Mouse (Mus musculus) myocyte (in vitro differentiated cells): ENCODE data around the gene Hes6.

Experiments used
- CEBPB ChIP-seq: IDR thresholded peaks from 2 replicates; pipeline ENCODE4 v1.6.1; 2011; ENCODE audit warnings: mild to moderate bottlenecking, moderate library complexity; ENCODE audit not compliant: poor library complexity, insufficient read depth, severe bottlenecking
- E2F4 ChIP-seq: IDR thresholded peaks from one replicate; pipeline ENCODE4 v1.6.1; 2011; ENCODE audit warnings: mild to moderate bottlenecking, control low read depth, moderate library complexity; ENCODE audit not compliant: insufficient read depth
- MAX ChIP-seq: IDR thresholded peaks from one replicate; pipeline ENCODE4 v1.6.1; 2011; ENCODE audit warnings: low read depth, mild to moderate bottlenecking, control low read depth
- MYOD1 ChIP-seq, 3 experiments: IDR thresholded peaks; one replicate each; pipeline ENCODE4 v1.6.1; 2011; ENCODE audit warnings: control low read depth in 2 of 3, low read depth in 2 of 3, mild to moderate bottlenecking in 2 of 3, moderate library complexity in 1 of 3; ENCODE audit not compliant: insufficient read length in 2 of 3, control insufficient read depth in 1 of 3
- MYOG ChIP-seq, 3 experiments: IDR thresholded peaks; one replicate each; pipeline ENCODE4 v1.6.1; 2011; ENCODE audit warnings: control low read depth in 2 of 3, low read depth in 2 of 3, mild to moderate bottlenecking in 2 of 3; ENCODE audit not compliant: insufficient read length in 2 of 3, control insufficient read depth in 1 of 3, insufficient read depth in 1 of 3
- POLR2A ChIP-seq: IDR thresholded peaks from one replicate; pipeline ENCODE4 v1.6.1; 2011; ENCODE audit warnings: low read depth, mild to moderate bottlenecking, control low read depth, moderate library complexity; ENCODE audit not compliant: insufficient read length
- SRF ChIP-seq: IDR thresholded peaks from one replicate; pipeline ENCODE4 v1.6.1; 2011; ENCODE audit warnings: low read depth; ENCODE audit not compliant: control insufficient read depth, insufficient read length
- TCF12 ChIP-seq: IDR thresholded peaks from one replicate; pipeline ENCODE4 v1.6.1; 2011; ENCODE audit warnings: mild to moderate bottlenecking, control low read depth; ENCODE audit not compliant: poor library complexity, insufficient read depth, severe bottlenecking
- TCF3 ChIP-seq: IDR thresholded peaks from one replicate; pipeline ENCODE4 v1.6.1; 2011; ENCODE audit warnings: low read depth, control low read depth; ENCODE audit not compliant: insufficient read length

DNA sequence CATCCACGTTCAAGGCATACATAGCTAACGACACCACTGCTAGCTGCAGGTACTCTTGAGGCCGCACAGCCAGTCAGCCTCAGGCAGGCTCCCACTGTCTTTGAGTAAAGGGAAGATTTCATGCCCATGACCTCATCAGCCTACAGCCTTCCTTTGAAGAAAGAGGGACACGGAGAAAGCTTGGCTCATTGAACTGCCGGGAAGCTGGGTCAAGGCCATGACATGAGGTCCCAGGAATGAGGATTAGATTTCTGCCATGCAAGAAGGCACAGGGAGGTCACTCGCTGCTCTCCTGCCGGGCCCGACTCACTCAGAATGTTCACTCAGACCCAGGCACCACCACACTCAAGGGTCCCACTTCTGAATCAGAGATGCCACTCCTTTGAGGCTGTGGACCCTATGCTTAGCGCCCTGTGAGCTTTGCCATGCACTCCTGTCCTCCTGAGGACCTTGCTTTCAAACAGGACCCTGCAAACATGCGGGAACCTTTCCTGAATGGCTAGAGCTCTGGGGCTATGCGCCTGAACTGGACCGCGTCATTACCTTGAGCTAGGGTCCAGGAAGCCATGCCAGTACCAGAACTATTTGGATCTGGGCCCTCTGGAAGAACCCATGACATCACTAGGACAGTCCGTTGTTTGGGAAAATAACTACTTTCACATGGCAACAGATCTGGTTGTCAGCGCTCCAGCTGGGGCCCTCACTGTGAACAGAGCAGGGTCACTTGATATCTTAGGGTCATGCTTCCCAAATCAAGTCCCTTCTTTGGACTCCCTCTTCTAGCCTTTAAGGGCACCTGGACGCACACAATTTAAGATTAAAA is 48.8 kb downstream of the Hes6 start:
- TF ChIP-seq E2F4 (no peak), POLR2A (no peak), MAX (no peak), TCF3 (no peak), MYOD1 (IDR thresholded peaks at IDR 0.05; ENCODE audit: control insufficient read depth in 1 of 3, insufficient read length in 2 of 3, low read depth in 2 of 3) (no peak), CEBPB (no peak), TCF12 (no peak), MYOG (IDR thresholded peaks at IDR 0.05; ENCODE audit: control insufficient read depth in 1 of 3, insufficient read depth in 1 of 3, insufficient read length in 2 of 3, low read depth in 2 of 3) (no peak), SRF (no peak)
